Mouse (Mus musculus) testis, adult 2 months (tissue): ENCODE data around the gene Klhl11.

ENCODE experiments used
- CTCF ChIP-seq: fragments of 200-500 bp; IDR thresholded peaks from 2 replicates; pipeline ENCODE4 v1.5.1; 2012; ENCODE audit warnings: low read depth, mild to moderate bottlenecking, inconsistent platforms, low read length, moderate library complexity; ENCODE audit not compliant: control insufficient read depth, insufficient read depth, insufficient replicate concordance
- POLR2A ChIP-seq: fragments of 200-500 bp; IDR thresholded peaks from 2 replicates; pipeline ENCODE4 v1.6.1; 2012; ENCODE audit warnings: low read depth, mild to moderate bottlenecking, inconsistent platforms, low read length, moderate library complexity; ENCODE audit not compliant: control insufficient read depth

DNA sequence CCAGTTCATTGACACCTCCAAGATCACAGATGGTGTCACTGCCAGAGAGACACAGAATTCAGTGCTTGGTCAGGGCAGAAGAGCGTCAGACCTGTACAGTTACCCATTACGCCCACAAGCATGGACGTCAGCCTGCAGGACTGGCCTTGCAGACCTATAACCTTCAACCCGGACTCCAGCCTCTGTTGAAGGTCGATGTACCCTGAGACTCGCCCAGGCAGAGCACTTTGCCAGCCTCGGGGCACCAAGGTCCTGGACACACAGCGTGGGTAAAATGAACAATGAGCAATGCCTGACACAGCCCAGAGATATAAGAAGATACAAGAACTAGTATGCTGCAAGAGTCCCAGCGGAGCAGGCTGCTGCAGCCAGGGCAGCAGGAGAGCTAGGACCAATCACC lies 42.5 kb upstream of the Klhl11 start:
- TF ChIP-seq POLR2A (no peak), CTCF (no peak)
